Mouse (Mus musculus): ENCODE measurements at regions not wholly inside any gene's neighbourhood (a gene's known extent, or its start where the extent isn't known, plus 50 kb on each side); places are given as distances from the start of the nearest gene placed in this dataset.

DNA sequence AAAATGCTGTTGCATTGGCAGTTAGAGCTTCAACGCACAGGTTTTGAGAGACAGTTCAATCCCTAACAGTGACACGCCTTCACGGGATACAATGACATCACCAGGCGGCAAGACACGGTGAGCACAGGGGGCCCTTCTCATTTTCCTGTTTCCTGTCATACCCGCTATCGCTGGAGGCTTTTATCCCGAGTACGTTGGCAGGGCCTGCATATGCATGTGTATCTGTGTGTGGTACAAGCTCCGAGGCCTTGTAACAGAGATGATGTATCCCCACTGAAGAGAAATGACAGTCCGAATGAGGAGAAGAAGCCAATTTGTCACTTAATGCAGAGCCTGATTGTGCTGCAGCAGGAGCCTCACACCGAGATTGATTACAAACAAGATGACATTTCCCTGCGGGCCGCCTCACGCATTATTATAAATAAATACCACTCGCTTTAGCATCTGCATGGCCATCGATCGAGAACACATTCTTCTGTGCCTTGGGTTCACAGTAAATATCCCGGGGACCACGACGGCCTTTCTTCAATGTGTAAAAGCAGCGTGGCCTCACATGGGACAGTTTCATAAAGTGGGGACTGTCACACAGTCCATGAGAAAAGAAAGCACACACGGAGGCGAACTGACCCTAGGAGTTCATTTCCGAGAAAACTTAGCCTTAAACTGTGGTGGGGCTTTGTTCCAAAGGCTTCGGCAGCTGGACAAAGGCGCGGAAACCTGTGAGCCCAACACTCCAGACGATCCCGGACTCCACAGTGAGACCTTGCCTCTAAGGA, 54.9 kb upstream of the Noct start:
- TF ChIP-seq TAL1 (IDR thresholded peaks at IDR 0.05; ENCODE audit: low read length) (no peak), GATA1 (IDR thresholded peaks at IDR 0.05; ENCODE audit: low read length) (no peak)

Data from erythroblast, embryonic 14.5 days (primary cell).